Mouse (Mus musculus) T-helper 2 cell (primary cell): ENCODE results near the gene Cd81.

Experiments
- in situ Hi-C: fragments of 300-600 bp; cut with MboI, MseI; formaldehyde crosslinking; loops from one replicate; pipeline ENCODE4 v1.15.1; 2025; ENCODE audit warnings: high pct_unique_total_duplicates

Gene Cd81

GRCm38 (mm10) chr7:143069751-143070400 lies 17.3 kb downstream of the Cd81 start:
- in situ Hi-C loops = no loop called here

GRCm38 (mm10) chr7:143070506-143071070 lies 18.0 kb downstream of the Cd81 start:
- in situ Hi-C loops = no loop called here

GRCm38 (mm10) chr7:143072605-143073004 lies 20.1 kb downstream of the Cd81 start:
- in situ Hi-C loops = no loop called here

- in situ Hi-C loops = no loop called here
These were observed 20.5 kb downstream of the Cd81 start for GRCm38 (mm10) chr7:143073086-143073485.

- in situ Hi-C loops = no loop called here
These were observed 22.9 kb downstream of the Cd81 start for GRCm38 (mm10) chr7:143075394-143075793.

GRCm38 (mm10) chr7:143077351-143077750 lies 24.8 kb downstream of the Cd81 start:
- in situ Hi-C loops = no loop called here

- in situ Hi-C loops = no loop called here
These were observed 29.5 kb downstream of the Cd81 start for GRCm38 (mm10) chr7:143082024-143082423.

- in situ Hi-C loops = no loop called here
These were observed 31.2 kb downstream of the Cd81 start for GRCm38 (mm10) chr7:143083708-143084107.

- in situ Hi-C loops = no loop called here
These were observed 33.8 kb downstream of the Cd81 start for GRCm38 (mm10) chr7:143086366-143086765.

GRCm38 (mm10) chr7:143087070-143087579 lies 34.6 kb downstream of the Cd81 start:
- in situ Hi-C loops = no loop called here

- in situ Hi-C loops = no loop called here
These were observed 41.3 kb downstream of the Cd81 start for GRCm38 (mm10) chr7:143093847-143094246.

- in situ Hi-C loops = loop anchor here (5.0 kb wide), 1 partner anchor 208 kb away; no protein-coding TSS in a partner anchor
These were observed 42.3 kb downstream of the Cd81 start, which contains the start of gene Trpm5 for GRCm38 (mm10) chr7:143094592-143095553. Trpm5 (minus strand) TSS chr7:143094642.

- in situ Hi-C loops = loop anchor here (5.0 kb wide), 1 partner anchor 208 kb away; no protein-coding TSS in a partner anchor
These were observed 43.0 kb downstream of the Cd81 start for GRCm38 (mm10) chr7:143095554-143095907.

- in situ Hi-C loops = no loop called here
These were observed 48.2 kb downstream of the Cd81 start for GRCm38 (mm10) chr7:143100759-143101158.

- in situ Hi-C loops = no loop called here
These were observed 52.8 kb downstream of the Cd81 start for GRCm38 (mm10) chr7:143105258-143105897.

- in situ Hi-C loops = no loop called here
These were observed 53.5 kb downstream of the Cd81 start, which contains the start of gene Kcnq1 for GRCm38 (mm10) chr7:143106062-143106461. Kcnq1 (plus strand) TSS chr7:143106362.

GRCm38 (mm10) chr7:143106672-143107465 lies 54.3 kb downstream of the Cd81 start:
- in situ Hi-C loops = no loop called here

- in situ Hi-C loops = no loop called here
These were observed 55.7 kb downstream of the Cd81 start for GRCm38 (mm10) chr7:143108200-143108599.

- in situ Hi-C loops = no loop called here
These were observed 56.6 kb downstream of the Cd81 start for GRCm38 (mm10) chr7:143108996-143109660.

GRCm38 (mm10) chr7:143109696-143110095 lies 57.2 kb downstream of the Cd81 start:
- in situ Hi-C loops = no loop called here
